Mouse (Mus musculus): ENCODE results near the gene Nudt5.

GRCm38 (mm10) chr2:5851116-5851515 lies 6.3 kb downstream of the Nudt5 start:
- no peak for TF ChIP-seq CTCF (IDR thresholded peaks at IDR 0.05; ENCODE audit: low read depth, low read length)
- TF ChIP-seq POLR2A (IDR thresholded peaks at IDR 0.05; ENCODE audit: borderline replicate concordance, low read depth, low read length) = no peak
